ENCODE assay signal across 23 mouse cellular contexts in the genomic region with DNA sequence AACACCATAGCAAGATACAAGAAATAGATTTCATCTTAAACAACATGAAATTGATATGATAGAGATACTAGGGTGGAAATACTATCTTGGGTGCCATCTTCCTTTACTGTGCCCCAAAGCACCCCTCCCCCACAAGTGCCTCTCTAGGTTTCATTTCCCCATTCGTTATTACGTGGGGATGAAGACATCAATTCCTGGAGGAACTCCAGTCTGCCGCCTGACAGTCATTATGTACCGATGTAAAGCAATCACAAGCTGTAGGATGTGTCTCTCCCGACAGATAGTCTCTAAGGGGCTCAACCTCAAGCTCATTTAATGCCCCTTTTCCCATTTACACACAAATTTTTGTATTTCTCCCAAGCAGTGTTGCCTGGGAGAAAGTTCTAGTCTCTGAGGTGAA. TPM values are rescaled to one million over a fixed set of nuclear protein-coding genes. Genes with fewer than 3 reads are reported as not detected.
DNase-seq lines count a peak whose midpoint lies in the region; ATAC-seq lines count a peak whose summit lies in the region.
"Had no signal": no experiment of that assay in that cellular context is flagged by ENCODE, and none has a peak within 500 bp of the region (broad histone marks: within the 10 kb centered on the region; RNA-seq: fewer than 3 reads in every experiment).

No protein-coding gene starts in this region.

- H3K36me3 ChIP-seq in hindbrain, embryonic 16.5 days (ENCODE audit: control insufficient read depth, insufficient read depth, low read length): no peaks in the 10 kb centered on the region
- H3K36me3 ChIP-seq in hindbrain, embryonic 11.5 days (ENCODE audit: control insufficient read depth, insufficient read depth, low read length): no peaks in the 10 kb centered on the region
- H3K36me3 ChIP-seq in midbrain, embryonic 14.5 days (ENCODE audit: control insufficient read depth, insufficient read depth, low read length): no peaks in the 10 kb centered on the region
- H3K36me3 ChIP-seq in midbrain, embryonic 11.5 days (ENCODE audit: control insufficient read depth, insufficient read depth, low read length): no peaks in the 10 kb centered on the region
- H3K36me3 ChIP-seq: heart, embryonic 12.5 days; hindbrain, embryonic 10.5 days had no signal

- peaks cover 3% of the 10 kb centered on the region for H3K4me1 ChIP-seq in hindbrain, embryonic 16.5 days (ENCODE audit: control insufficient read depth, insufficient read depth, low read depth, low read length)
- H3K4me1 ChIP-seq in hindbrain, embryonic 11.5 days (replicated peaks; ENCODE audit: control insufficient read depth, insufficient read depth, low read length): no peaks in the 10 kb centered on the region
- peaks cover 15% of the 10 kb centered on the region for H3K4me1 ChIP-seq in midbrain, embryonic 14.5 days (ENCODE audit: control insufficient read depth, insufficient read depth, low read length)
- H3K4me1 ChIP-seq in midbrain, embryonic 11.5 days (ENCODE audit: control insufficient read depth, insufficient read depth, low read length): no peaks in the 10 kb centered on the region
- H3K4me1 ChIP-seq: heart, embryonic 12.5 days had no signal

- no peak for DNase-seq in hindbrain, embryonic 11.5 days (ENCODE audit: low spot score)
- DNase-seq in midbrain, embryonic 14.5 days: peak; percentile 33
- no peak for DNase-seq in midbrain, embryonic 11.5 days (ENCODE audit: low spot score, missing footprints)
- DNase-seq in c-Kit-positive CD71-negative TER-119-negative erythroid progenitor cells, embryonic 14.5 days (ENCODE audit: low read depth): peak; percentile 9
- DNase-seq in natural killer cell, adult 2 months (ENCODE audit: low spot score in 2 of 2): no peak
- no peak for DNase-seq in frontal cortex, postnatal 36 days (ENCODE audit: low spot score in 2 of 2)
- DNase-seq: adrenal gland, postnatal 14 days; cerebellum, postnatal 25 days; gastrocnemius, adult 2 months; heart, postnatal 10 days; kidney, adult 18-20 months; kidney, postnatal 4 days; layer of hippocampus, adult 9-11 months; lung, postnatal 10 days; retina, postnatal 1 day; right cerebral cortex, postnatal 25 days; thymus, postnatal 14 days had no signal

- H3K9ac ChIP-seq in hindbrain, embryonic 16.5 days (ENCODE audit: low read depth, low read length): no peak overlapping the region
- no peak overlapping the region for H3K9ac ChIP-seq in hindbrain, embryonic 11.5 days (ENCODE audit: low read depth, low read length)
- no peak overlapping the region for H3K9ac ChIP-seq in midbrain, embryonic 14.5 days (replicated peaks; ENCODE audit: low read length)
- no peak overlapping the region for H3K9ac ChIP-seq in midbrain, embryonic 11.5 days (ENCODE audit: low read length)
- H3K9ac ChIP-seq: heart, embryonic 12.5 days had no signal

- peak; percentile 34; the same call in 1 of the 2 replicates for ATAC-seq in hindbrain, embryonic 16.5 days
- ATAC-seq in hindbrain, embryonic 11.5 days (ENCODE audit: low FRiP score): no peak
- no peak for ATAC-seq in midbrain, embryonic 14.5 days (ENCODE audit: low FRiP score, low TSS enrichment)
- ATAC-seq in midbrain, embryonic 11.5 days (ENCODE audit: low FRiP score): no peak
- peak; percentile 53; the same call in 1 of the 2 replicates for ATAC-seq in monocyte, adult 5-6 weeks (replicated peaks; ENCODE audit: insufficient number of reproducible peaks, low FRiP score, low TSS enrichment, poor library complexity, severe bottlenecking)
- ATAC-seq: inflammation-experienced regulatory T-cells, adult 6 months had no signal

- no peaks in the 10 kb centered on the region for H3K9me3 ChIP-seq in hindbrain, embryonic 16.5 days (ENCODE audit: control insufficient read depth, low read length)
- no peaks in the 10 kb centered on the region for H3K9me3 ChIP-seq in hindbrain, embryonic 11.5 days (ENCODE audit: control insufficient read depth, low read length)
- no peaks in the 10 kb centered on the region for H3K9me3 ChIP-seq in midbrain, embryonic 14.5 days (ENCODE audit: control insufficient read depth, low read length)
- H3K9me3 ChIP-seq in midbrain, embryonic 11.5 days (ENCODE audit: control insufficient read depth, low read length): no peaks in the 10 kb centered on the region
- H3K9me3 ChIP-seq: heart, embryonic 12.5 days; hindbrain, embryonic 10.5 days had no signal

- H3K27ac ChIP-seq in hindbrain, embryonic 16.5 days (ENCODE audit: low read depth, low read length): no peak overlapping the region
- no peak overlapping the region for H3K27ac ChIP-seq in hindbrain, embryonic 11.5 days (ENCODE audit: low read depth, low read length)
- H3K27ac ChIP-seq in midbrain, embryonic 14.5 days (replicated peaks; ENCODE audit: low read depth, low read length): no peak overlapping the region
- no peak overlapping the region for H3K27ac ChIP-seq in midbrain, embryonic 11.5 days (ENCODE audit: low read depth, low read length)
- H3K27ac ChIP-seq: gastrocnemius, adult 2 months; hindbrain, embryonic 10.5 days; left cerebral cortex, adult 2 months had no signal

- no peaks in the 10 kb centered on the region for H3K27me3 ChIP-seq in hindbrain, embryonic 16.5 days (replicated peaks; ENCODE audit: control insufficient read depth, insufficient read depth, low read length)
- no peaks in the 10 kb centered on the region for H3K27me3 ChIP-seq in hindbrain, embryonic 11.5 days (ENCODE audit: control insufficient read depth, insufficient read depth, low read length)
- H3K27me3 ChIP-seq in midbrain, embryonic 14.5 days (ENCODE audit: control insufficient read depth, insufficient read depth, low read length): no peaks in the 10 kb centered on the region
- no peaks in the 10 kb centered on the region for H3K27me3 ChIP-seq in midbrain, embryonic 11.5 days (ENCODE audit: control insufficient read depth, insufficient read depth, low read length)
- H3K27me3 ChIP-seq: heart, embryonic 12.5 days had no signal

- WGBS in hindbrain, embryonic 16.5 days: 27% methylated on average over 5 of the region's 5 CpGs
- 64% methylated on average over 5 of the region's 5 CpGs for WGBS in hindbrain, embryonic 11.5 days
- WGBS in midbrain, embryonic 14.5 days: 20% methylated on average over 5 of the region's 5 CpGs
- 60% methylated on average over 5 of the region's 5 CpGs for WGBS in midbrain, embryonic 11.5 days

- H3K4me2 ChIP-seq in hindbrain, embryonic 16.5 days (ENCODE audit: low read length): no peak overlapping the region
- no peak overlapping the region for H3K4me2 ChIP-seq in hindbrain, embryonic 11.5 days (replicated peaks; ENCODE audit: low read depth, low read length)
- H3K4me2 ChIP-seq in midbrain, embryonic 14.5 days (ENCODE audit: low read length): no peak overlapping the region
- H3K4me2 ChIP-seq in midbrain, embryonic 11.5 days: no peak overlapping the region
- H3K4me2 ChIP-seq: heart, embryonic 12.5 days had no signal

- no peak overlapping the region for H3K4me3 ChIP-seq in hindbrain, embryonic 16.5 days (ENCODE audit: low read length)
- no peak overlapping the region for H3K4me3 ChIP-seq in hindbrain, embryonic 11.5 days (ENCODE audit: low read depth, low read length)
- no peak overlapping the region for H3K4me3 ChIP-seq in midbrain, embryonic 14.5 days (replicated peaks; ENCODE audit: low read depth, low read length)
- H3K4me3 ChIP-seq in midbrain, embryonic 11.5 days (ENCODE audit: low read depth, low read length): no peak overlapping the region
- H3K4me3 ChIP-seq: gastrocnemius, adult 2 months; heart, embryonic 12.5 days; hindbrain, embryonic 10.5 days; left cerebral cortex, adult 2 months had no signal

RNA-seq across cellular contexts. Expression of a gene that starts 20.3 kb away (rescaled TPM):
- polyA plus RNA-seq in hindbrain, embryonic 16.5 days (2015; fragmentation: Nextera tagmentation; extraction: Ambion mirVana): 16.2 and 18.3 TPM in 2 replicates
- 16.6 and 19.8 TPM in 2 replicates for polyA plus RNA-seq in hindbrain, embryonic 11.5 days (2014; fragmentation: Nextera tagmentation; extraction: Ambion mirVana)
- polyA plus RNA-seq in midbrain, embryonic 14.5 days (2014; fragmentation: Nextera tagmentation; extraction: Ambion mirVana): 22.3 and 24.0 TPM in 2 replicates
- polyA plus RNA-seq in midbrain, embryonic 11.5 days (2014; fragmentation: Nextera tagmentation; extraction: Ambion mirVana): 15.7 and 16.0 TPM in 2 replicates
- 0.11 TPM in 1 of 3 replicates, not detected in the others for total RNA-seq in monocyte, adult 5-6 weeks (2017)

Comparison
In these comparisons a context has a peak if more than half of its experiments do, and no peak if none do; other contexts are left out.
1. ATAC-seq: peak in hindbrain, embryonic 16.5 days (single experiment) and monocyte, adult 5-6 weeks (single experiment); none in hindbrain, embryonic 11.5 days (single experiment), midbrain, embryonic 14.5 days (single experiment) and midbrain, embryonic 11.5 days (single experiment).
2. DNase-seq: peak in midbrain, embryonic 14.5 days (single experiment) and c-Kit-positive CD71-negative TER-119-negative erythroid progenitor cells, embryonic 14.5 days (single experiment); none in hindbrain, embryonic 11.5 days (single experiment), midbrain, embryonic 11.5 days (single experiment), natural killer cell, adult 2 months (0 of 2) and frontal cortex, postnatal 36 days (0 of 2).